Mouse (Mus musculus) E14TG2a.4 (cell line): Measurements from ENCODE around the gene Gm15097.
"Not testable (repeated sequence)": the region's sequence is repeated elsewhere in the genome, so short reads cannot be mapped to it uniquely, and the experiment has no call there.

Experiments
- H3K27me3 ChIP-seq: 2 replicates; pipeline ENCODE4 v1.6.1; 2014; ENCODE audit warnings: low read length, control low read depth; ENCODE audit not compliant: insufficient read depth
- H3K36me3 ChIP-seq: 2 replicates; pipeline ENCODE4 v1.6.1; 2014; ENCODE audit warnings: low read length, control low read depth; ENCODE audit not compliant: insufficient read depth
- H3K4me1 ChIP-seq: replicated peaks from 2 replicates; pipeline ENCODE4 v1.6.1; 2014; ENCODE audit warnings: low read depth, low read length, control low read depth
- H3K4me3 ChIP-seq: replicated peaks from 2 replicates; pipeline ENCODE4 v1.5.1; 2014; ENCODE audit warnings: mild to moderate bottlenecking, low read length
- H3K9me3 ChIP-seq: 2 replicates; pipeline ENCODE4 v1.6.1; 2014; ENCODE audit warnings: low read length, control low read depth
- CTCF ChIP-seq: conservative IDR thresholded peaks from 2 replicates; pipeline ENCODE4 v1.5.1; 2014; ENCODE audit warnings: low read length

The Gm15097 gene

GRCm38 (mm10) chrX:149784173-149784572 lies at the start of gene Gm15097:
Gene Gm15097 (plus strand): TSS chrX:149784473.
- H3K36me3 ChIP-seq, H3K4me3 ChIP-seq, H3K4me1 ChIP-seq, H3K9me3 ChIP-seq, H3K27me3 ChIP-seq: not testable (repeated sequence)

DNA sequence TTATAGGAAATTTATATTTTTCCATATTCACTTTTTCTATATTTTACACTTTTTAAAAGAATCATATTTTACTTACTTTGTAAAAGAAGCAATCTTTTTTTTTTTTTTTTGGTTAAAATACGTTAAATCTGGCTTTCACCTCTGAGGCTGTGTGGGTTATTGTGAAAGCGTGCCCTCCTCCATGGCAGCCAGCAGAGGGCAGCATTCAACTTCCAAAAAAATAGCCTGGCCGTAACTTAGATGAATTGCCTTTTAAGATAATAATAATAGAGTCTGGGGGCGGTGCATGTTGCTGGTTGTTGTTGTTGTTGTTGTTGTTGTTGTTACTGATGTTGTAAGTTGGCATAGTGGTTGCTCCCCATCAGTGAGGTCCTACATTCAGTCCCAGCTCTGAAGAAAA lies 21.4 kb upstream of the Gm15097 start:
- not testable (repeated sequence) for H3K4me3 ChIP-seq, H3K4me1 ChIP-seq, H3K27me3 ChIP-seq, H3K9me3 ChIP-seq, H3K36me3 ChIP-seq
- TF ChIP-seq CTCF: peak; percentile 19; the same call in 1 of the 2 replicates

- H3K27me3 ChIP-seq, H3K4me3 ChIP-seq, H3K4me1 ChIP-seq, H3K36me3 ChIP-seq, H3K9me3 ChIP-seq: not testable (repeated sequence)
Observed at GRCm38 (mm10) chrX:149811178-149811577, 26.9 kb downstream of the Gm15097 start.
